Mouse (Mus musculus) hindbrain, embryonic 13.5 days (tissue): ENCODE measurements at regions not wholly inside any gene's neighbourhood (a gene's known extent, or its start where the extent isn't known, plus 50 kb on each side); places are given as distances from the start of the nearest gene placed in this dataset.

Experiments used
- ATAC-seq: fragments of 200-750 bp; cut with Nextera tagmentation; 2 replicates; pipeline ENCODE4 v1.8.0; 2017; ENCODE audit warnings: moderate TSS enrichment; ENCODE audit not compliant: low FRiP score
- H3K27ac ChIP-seq: fragments of 300-500 bp; sonication (generic); 2 replicates; pipeline ENCODE4 v1.5.1; 2015; ENCODE audit warnings: inconsistent platforms, mild to moderate bottlenecking, moderate library complexity
- H3K27me3 ChIP-seq: fragments of 300-500 bp; sonication (generic); 2 replicates; pipeline ENCODE4 v1.6.1; 2015; ENCODE audit warnings: mild to moderate bottlenecking, inconsistent platforms
- H3K36me3 ChIP-seq: fragments of 300-500 bp; sonication (generic); 2 replicates; pipeline ENCODE4 v1.6.1; 2015; ENCODE audit warnings: mild to moderate bottlenecking, inconsistent platforms
- H3K4me1 ChIP-seq: fragments of 300-500 bp; sonication (generic); replicated peaks from 2 replicates; pipeline ENCODE4 v1.6.1; 2015; ENCODE audit warnings: inconsistent platforms
- H3K4me2 ChIP-seq: fragments of 300-500 bp; sonication (generic); 2 replicates; pipeline ENCODE4 v1.6.1; 2015; ENCODE audit warnings: inconsistent platforms, mild to moderate bottlenecking, moderate library complexity
- H3K4me3 ChIP-seq: fragments of 300-500 bp; sonication (generic); 2 replicates; pipeline ENCODE4 v1.5.1; 2015; ENCODE audit warnings: mild to moderate bottlenecking, inconsistent platforms
- H3K9ac ChIP-seq: fragments of 300-500 bp; sonication (generic); 2 replicates; pipeline ENCODE4 v1.6.1; 2015; ENCODE audit warnings: mild to moderate bottlenecking, inconsistent platforms
- H3K9me3 ChIP-seq: fragments of 300-500 bp; sonication (generic); 2 replicates; pipeline ENCODE4 v1.6.1; 2016; ENCODE audit warnings: inconsistent platforms
- WGBS: fragments of 180-500 bp; shearing (Covaris S2); methylation state at CpG from one replicate; pipeline ENCODE4 v1.1.7; 2015; 5-methylcytosine and 5-hydroxymethylcytosine counted together

- ATAC-seq, result 0 out of 2 replicates have a peak, but pooled peaks have one; percentile 49
- Histone ChIP-seq H3K36me3 (no peaks in the 10 kb centered on the region), H3K4me2 (no peak overlapping the region), H3K9me3 (no peaks in the 10 kb centered on the region), H3K4me3 (no peak overlapping the region), H3K27me3 (no peaks in the 10 kb centered on the region), H3K4me1 (no peaks in the 10 kb centered on the region), H3K27ac (0 out of 2 replicates have a peak overlapping the region, but pooled peaks have one; percentile 12), H3K9ac (no peak overlapping the region)
- WGBS, result 71% methylated on average over 4 of the region's 4 CpGs
Observed at GRCm38 (mm10) chr5:85571967-85572366, 493.4 kb downstream of the Cenpc1 start.

- H3K9ac ChIP-seq, result no peak overlapping the region
- WGBS, result 76% methylated on average over 3 of the region's 3 CpGs
- H3K9me3 ChIP-seq, result no peaks in the 10 kb centered on the region
- no peaks in the 10 kb centered on the region for H3K4me1 ChIP-seq
- H3K27ac ChIP-seq, result no peak overlapping the region
- H3K4me3 ChIP-seq, result no peak overlapping the region
- no peaks in the 10 kb centered on the region for H3K27me3 ChIP-seq
- no peak overlapping the region for H3K4me2 ChIP-seq
- ATAC-seq, result peak; percentile 75
- H3K36me3 ChIP-seq, result no peaks in the 10 kb centered on the region
Observed at GRCm38 (mm10) chr5:85571381-85571780, 494.0 kb downstream of the Cenpc1 start.

GRCm38 (mm10) chr5:85536329-85536728, 529.1 kb downstream of the Cenpc1 start:
- no peak overlapping the region for H3K9ac ChIP-seq
- H3K36me3 ChIP-seq, result no peaks in the 10 kb centered on the region
- H3K4me3 ChIP-seq, result no peak overlapping the region
- no peaks in the 10 kb centered on the region for H3K4me1 ChIP-seq
- no peaks in the 10 kb centered on the region for H3K27me3 ChIP-seq
- WGBS, result 72% methylated on average over 1 of the region's 1 CpGs
- ATAC-seq, result no peak
- no peaks in the 10 kb centered on the region for H3K9me3 ChIP-seq
- no peak overlapping the region for H3K27ac ChIP-seq
- no peak overlapping the region for H3K4me2 ChIP-seq

GRCm38 (mm10) chr5:85525385-85526194, 539.8 kb downstream of the Cenpc1 start:
- H3K27me3 ChIP-seq, result no peaks in the 10 kb centered on the region
- H3K4me1 ChIP-seq, result no peaks in the 10 kb centered on the region
- no peak for ATAC-seq
- no peaks in the 10 kb centered on the region for H3K9me3 ChIP-seq
- H3K36me3 ChIP-seq, result no peaks in the 10 kb centered on the region
- no peak overlapping the region for H3K9ac ChIP-seq
- WGBS, result 86% methylated on average over 10 of the region's 10 CpGs
- no peak overlapping the region for H3K4me3 ChIP-seq
- H3K27ac ChIP-seq, result no peak overlapping the region
- no peak overlapping the region for H3K4me2 ChIP-seq

- Histone ChIP-seq H3K36me3 (no peaks in the 10 kb centered on the region), H3K4me1 (no peaks in the 10 kb centered on the region), H3K27me3 (no peaks in the 10 kb centered on the region), H3K4me2 (no peak overlapping the region), H3K9ac (no peak overlapping the region), H3K9me3 (no peaks in the 10 kb centered on the region), H3K4me3 (no peak overlapping the region), H3K27ac (no peak overlapping the region)
- no peak for ATAC-seq
- 90% methylated on average over 1 of the region's 1 CpGs for WGBS
Observed at GRCm38 (mm10) chr5:85505244-85505643, 560.1 kb downstream of the Cenpc1 start.

GRCm38 (mm10) chr5:85497261-85497660, 568.1 kb downstream of the Cenpc1 start:
- H3K27me3 ChIP-seq, result no peaks in the 10 kb centered on the region
- no peak overlapping the region for H3K9ac ChIP-seq
- no peak overlapping the region for H3K27ac ChIP-seq
- H3K4me3 ChIP-seq, result no peak overlapping the region
- H3K4me2 ChIP-seq, result no peak overlapping the region
- 57% methylated on average over 2 of the region's 2 CpGs for WGBS
- H3K36me3 ChIP-seq, result no peaks in the 10 kb centered on the region
- H3K9me3 ChIP-seq, result no peaks in the 10 kb centered on the region
- H3K4me1 ChIP-seq, result no peaks in the 10 kb centered on the region
- ATAC-seq, result no peak

- 87% methylated on average over 2 of the region's 2 CpGs for WGBS
- no peak overlapping the region for H3K27ac ChIP-seq
- H3K9ac ChIP-seq, result no peak overlapping the region
- no peak overlapping the region for H3K4me3 ChIP-seq
- no peaks in the 10 kb centered on the region for H3K4me1 ChIP-seq
- no peaks in the 10 kb centered on the region for H3K36me3 ChIP-seq
- H3K27me3 ChIP-seq, result no peaks in the 10 kb centered on the region
- no peak for ATAC-seq
- H3K4me2 ChIP-seq, result no peak overlapping the region
- H3K9me3 ChIP-seq, result no peaks in the 10 kb centered on the region
Observed at GRCm38 (mm10) chr5:85485733-85486322, 579.6 kb downstream of the Cenpc1 start.

GRCm38 (mm10) chr5:85485157-85485556, 580.2 kb downstream of the Cenpc1 start:
- H3K27ac ChIP-seq, result no peak overlapping the region
- H3K9ac ChIP-seq, result no peak overlapping the region
- H3K27me3 ChIP-seq, result no peaks in the 10 kb centered on the region
- H3K9me3 ChIP-seq, result no peaks in the 10 kb centered on the region
- H3K36me3 ChIP-seq, result no peaks in the 10 kb centered on the region
- H3K4me1 ChIP-seq, result no peaks in the 10 kb centered on the region
- ATAC-seq, result no peak
- H3K4me3 ChIP-seq, result no peak overlapping the region
- no peak overlapping the region for H3K4me2 ChIP-seq

GRCm38 (mm10) chr5:85467811-85468210, 597.6 kb downstream of the Cenpc1 start:
- Histone ChIP-seq H3K9ac (no peak overlapping the region), H3K4me3 (no peak overlapping the region), H3K36me3 (no peaks in the 10 kb centered on the region), H3K27ac (no peak overlapping the region), H3K9me3 (no peaks in the 10 kb centered on the region), H3K4me2 (no peak overlapping the region), H3K27me3 (no peaks in the 10 kb centered on the region), H3K4me1 (no peaks in the 10 kb centered on the region)
- ATAC-seq, result no peak

- Histone ChIP-seq H3K4me1 (no peaks in the 10 kb centered on the region), H3K27me3 (no peaks in the 10 kb centered on the region), H3K9ac (no peak overlapping the region), H3K36me3 (no peaks in the 10 kb centered on the region), H3K27ac (no peak overlapping the region), H3K9me3 (no peaks in the 10 kb centered on the region), H3K4me3 (no peak overlapping the region), H3K4me2 (no peak overlapping the region)
- ATAC-seq, result no peak
- WGBS, result 98% methylated on average over 3 of the region's 3 CpGs
Observed at GRCm38 (mm10) chr5:85467151-85467550, 598.2 kb downstream of the Cenpc1 start.
